Mouse (Mus musculus): ENCODE results near the gene 4930444G20Rik. TPM values are rescaled to one million over a fixed set of nuclear protein-coding genes. Genes with fewer than 3 reads are reported as not detected.
"Not testable (repeated sequence)": the region's sequence is repeated elsewhere in the genome, so short reads cannot be mapped to it uniquely, and the experiment has no call there.

4930444G20Rik gene
- polyA plus RNA-seq, 1 experiment, result not detected

- H3K4me3 ChIP-seq (ENCODE audit: low read depth, low read length), result peak overlapping the region; percentile 51
These were observed 9.5 kb downstream of the 4930444G20Rik start for GRCm38 (mm10) chr10:22058218-22059025.

GRCm38 (mm10) chr10:22055308-22055707, 12.6 kb downstream of the 4930444G20Rik start:
- H3K4me1 ChIP-seq (ENCODE audit: control insufficient read depth, insufficient read depth, insufficient read length, low read length), result peaks cover 3% of the 10 kb centered on the region; the same call in 1 of the 2 replicates
- TF ChIP-seq CTCF (IDR thresholded peaks at IDR 0.05; ENCODE audit: extremely low read depth, insufficient read length, insufficient replicate concordance, low read depth, low read length), result no peak
- no peak for TF ChIP-seq POLR2A (IDR thresholded peaks at IDR 0.05; ENCODE audit: low read depth, low read length)
- H3K27ac ChIP-seq (ENCODE audit: insufficient read depth, low read depth, low read length), result no peak overlapping the region
- no peak overlapping the region for H3K4me3 ChIP-seq (ENCODE audit: low read depth, low read length)
- no peaks in the 10 kb centered on the region for H3K27me3 ChIP-seq (ENCODE audit: control insufficient read depth, insufficient read depth, low read length)
- no peaks in the 10 kb centered on the region for H3K36me3 ChIP-seq (ENCODE audit: control insufficient read depth, insufficient read depth, low read length)

More at GRCm38 (mm10) chr10:22058218-22059025, 9.5 kb downstream of the 4930444G20Rik start:
- Histone ChIP-seq H3K27ac (ENCODE audit: insufficient read depth, low read depth, low read length) (no peak overlapping the region), H3K27me3 (ENCODE audit: control insufficient read depth, insufficient read depth, low read length) (no peaks in the 10 kb centered on the region), H3K36me3 (ENCODE audit: control insufficient read depth, insufficient read depth, low read length) (no peaks in the 10 kb centered on the region), H3K4me1 (ENCODE audit: control insufficient read depth, insufficient read depth, insufficient read length, low read length) (peaks cover 3% of the 10 kb centered on the region; the same call in 1 of the 2 replicates)
- 10% methylated on average over 41 of the region's 41 CpGs for WGBS
- TF ChIP-seq POLR2A (IDR thresholded peaks at IDR 0.05; ENCODE audit: low read depth, low read length), result peak; percentile 14; the same call in 1 of the 2 replicates
- TF ChIP-seq CTCF (IDR thresholded peaks at IDR 0.05; ENCODE audit: extremely low read depth, insufficient read length, insufficient replicate concordance, low read depth, low read length), result no peak

- not testable (repeated sequence) for H3K4me1 ChIP-seq (ENCODE audit: control insufficient read depth, insufficient read depth, insufficient read length, low read length); H3K36me3 ChIP-seq (ENCODE audit: control insufficient read depth, insufficient read depth, low read length); H3K4me3 ChIP-seq (ENCODE audit: low read depth, low read length); H3K27me3 ChIP-seq (ENCODE audit: control insufficient read depth, insufficient read depth, low read length); H3K27ac ChIP-seq (ENCODE audit: insufficient read depth, low read depth, low read length)
- peak; percentile 24; the same call in 1 of the 2 replicates for TF ChIP-seq CTCF (IDR thresholded peaks at IDR 0.05; ENCODE audit: extremely low read depth, insufficient read length, insufficient replicate concordance, low read depth, low read length)
- WGBS, result under 1% methylated on average over 3 of the region's 3 CpGs
These were observed 31.6 kb downstream of the 4930444G20Rik start for GRCm38 (mm10) chr10:22036256-22036655.

- H3K27ac ChIP-seq (ENCODE audit: insufficient read depth, low read depth, low read length), result no peak overlapping the region
- 7% methylated on average over 9 of the region's 9 CpGs for WGBS
- H3K4me1 ChIP-seq (ENCODE audit: control insufficient read depth, insufficient read depth, insufficient read length, low read length), result no peaks in the 10 kb centered on the region
- no peak for TF ChIP-seq POLR2A (IDR thresholded peaks at IDR 0.05; ENCODE audit: low read depth, low read length)
- H3K36me3 ChIP-seq (ENCODE audit: control insufficient read depth, insufficient read depth, low read length), result no peaks in the 10 kb centered on the region
- H3K27me3 ChIP-seq (ENCODE audit: control insufficient read depth, insufficient read depth, low read length), result no peaks in the 10 kb centered on the region; the same call in 1 of the 2 replicates
- H3K4me3 ChIP-seq (ENCODE audit: low read depth, low read length), result no peak overlapping the region
These were observed 33.6 kb downstream of the 4930444G20Rik start for GRCm38 (mm10) chr10:22034303-22034702.

- Histone ChIP-seq H3K27ac (ENCODE audit: insufficient read depth, low read depth, low read length) (no peak overlapping the region), H3K4me3 (ENCODE audit: low read depth, low read length) (no peak overlapping the region), H3K4me1 (ENCODE audit: control insufficient read depth, insufficient read depth, insufficient read length, low read length) (no peaks in the 10 kb centered on the region), H3K36me3 (ENCODE audit: control insufficient read depth, insufficient read depth, low read length) (no peaks in the 10 kb centered on the region), H3K27me3 (ENCODE audit: control insufficient read depth, insufficient read depth, low read length) (no peaks in the 10 kb centered on the region)
- WGBS, result 95% methylated on average over 4 of the region's 4 CpGs
- TF ChIP-seq POLR2A (IDR thresholded peaks at IDR 0.05; ENCODE audit: low read depth, low read length) (no peak), CTCF (IDR thresholded peaks at IDR 0.05; ENCODE audit: extremely low read depth, insufficient read length, insufficient replicate concordance, low read depth, low read length) (0 out of 2 replicates have a peak, but pooled peaks have one; percentile 22)
These were observed 49.3 kb downstream of the 4930444G20Rik start for GRCm38 (mm10) chr10:22018618-22019017.

- 69% methylated on average over 16 of the region's 16 CpGs for WGBS
- Histone ChIP-seq H3K4me1 (ENCODE audit: control insufficient read depth, insufficient read depth, insufficient read length, low read length) (no peaks in the 10 kb centered on the region), H3K36me3 (ENCODE audit: control insufficient read depth, insufficient read depth, low read length) (no peaks in the 10 kb centered on the region), H3K4me3 (ENCODE audit: low read depth, low read length) (no peak overlapping the region), H3K27me3 (ENCODE audit: control insufficient read depth, insufficient read depth, low read length) (no peaks in the 10 kb centered on the region), H3K27ac (ENCODE audit: insufficient read depth, low read depth, low read length) (no peak overlapping the region)
- no peak for TF ChIP-seq CTCF (IDR thresholded peaks at IDR 0.05; ENCODE audit: extremely low read depth, insufficient read length, insufficient replicate concordance, low read depth, low read length)
- TF ChIP-seq POLR2A (IDR thresholded peaks at IDR 0.05; ENCODE audit: low read depth, low read length), result no peak
These were observed 50.3 kb downstream of the 4930444G20Rik start for GRCm38 (mm10) chr10:22017469-22018159.

Other genes starting within 250 kb of the 4930444G20Rik start
- gene Sgk1, start 185.9 kb downstream of the 4930444G20Rik start, polyA plus RNA-seq (2012; rRNA removed), result 30.3 and 44.9 TPM in 2 replicates
- gene E030030I06Rik, start 81.2 kb upstream of the 4930444G20Rik start, polyA plus RNA-seq (2012; rRNA removed), result 2.9 and 4.4 TPM in 2 replicates
- 0.37 and 0.44 TPM in 2 replicates for gene Raet1e, start 90.5 kb upstream of the 4930444G20Rik start, polyA plus RNA-seq (2012; rRNA removed)
- gene H60b, start 90.5 kb upstream of the 4930444G20Rik start, polyA plus RNA-seq (2012; rRNA removed), result not detected in 2 replicates

Measured in small intestine, adult 2 months (tissue).